10 mouse cellular contexts compared by ENCODE assay signal in the genomic region with DNA sequence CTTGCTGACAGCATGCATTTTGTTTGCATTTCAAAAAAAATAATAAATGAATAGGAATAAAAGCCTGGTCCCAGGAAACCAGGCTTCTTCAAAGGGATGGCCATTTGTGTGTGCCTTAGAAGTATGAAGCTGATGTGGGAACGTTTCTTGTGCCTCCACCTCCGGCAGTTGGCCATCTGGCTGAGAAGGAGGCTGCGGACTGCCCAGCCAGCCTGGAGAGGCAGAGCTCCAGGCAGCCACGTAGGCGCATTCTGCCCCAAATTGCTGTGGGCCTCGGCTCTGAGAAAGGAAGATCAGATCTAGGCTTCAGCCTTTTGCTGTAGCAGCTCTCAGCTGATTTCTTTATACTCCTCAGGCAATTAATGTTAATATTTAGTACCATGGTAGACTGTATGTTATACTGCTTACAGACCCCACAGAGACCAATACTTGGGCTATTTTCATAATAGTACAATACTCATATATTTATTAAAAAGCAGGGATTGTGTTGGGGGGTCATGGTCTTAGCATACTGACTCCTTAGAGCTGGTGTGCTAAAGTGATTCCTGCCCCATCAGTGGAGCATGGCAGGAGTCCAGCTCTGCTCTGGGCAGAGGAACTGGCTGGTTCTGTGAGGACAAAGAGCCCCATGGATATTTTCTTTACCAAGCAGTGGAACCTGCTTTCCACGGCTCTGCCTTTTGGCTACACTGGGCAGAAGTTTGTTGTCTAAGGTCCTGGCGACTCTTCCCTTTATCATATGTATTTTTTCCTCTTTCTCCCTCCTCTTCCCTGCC.
DNase-seq lines count a peak whose midpoint lies in the region; ATAC-seq lines count a peak whose summit lies in the region.
"Had no signal": no experiment of that assay in that cellular context is flagged by ENCODE, and none has a peak within 500 bp of the region (broad histone marks: within the 10 kb centered on the region; RNA-seq: fewer than 3 reads in every experiment).

No protein-coding gene starts in this region.

- no peak overlapping the region for H3K4me2 ChIP-seq in limb, embryonic 13.5 days (replicated peaks)
- H3K4me2 ChIP-seq: liver, embryonic 12.5 days had no signal

- H3K9me3 ChIP-seq in limb, embryonic 13.5 days: no peaks in the 10 kb centered on the region
- H3K9me3 ChIP-seq: liver, embryonic 12.5 days had no signal

- H3K27me3 ChIP-seq in limb, embryonic 13.5 days: no peaks in the 10 kb centered on the region
- H3K27me3 ChIP-seq: CH12.LX had no signal

- no peak for ATAC-seq in limb, embryonic 13.5 days (ENCODE audit: low FRiP score, low read depth)
- no peak for ATAC-seq in megakaryocyte-erythroid progenitor cell, adult 5-6 weeks (replicated peaks; ENCODE audit: low FRiP score, low TSS enrichment, poor library complexity, severe bottlenecking)
- no peak for ATAC-seq in activated CD4-positive, CD25-positive, alpha-beta regulatory T cell, adult 4 months
- ATAC-seq: liver, embryonic 12.5 days had no signal

- 50% methylated on average over 8 of the region's 8 CpGs for WGBS in limb, embryonic 13.5 days

- H3K9ac ChIP-seq in limb, embryonic 13.5 days: 0 out of 2 replicates have a peak overlapping the region, but pooled peaks have one; percentile 10
- H3K9ac ChIP-seq: liver, embryonic 12.5 days had no signal

- no peak overlapping the region for H3K4me3 ChIP-seq in limb, embryonic 13.5 days
- H3K4me3 ChIP-seq: liver, embryonic 12.5 days had no signal

- peak; percentile 50 for DNase-seq in gastrocnemius, postnatal 10 days
- DNase-seq in gastrocnemius, postnatal 4 days (ENCODE audit: low spot score in 2 of 2): no peak
- peak; percentile 17 for DNase-seq in adipocyte (ENCODE audit: low spot score)
- DNase-seq in gastrocnemius, postnatal 36 days: peak; percentile 44 to 45
- no peak for DNase-seq in lung, adult 18-20 months

- peak overlapping the region; percentile 55; the same call in 1 of the 2 replicates for H3K27ac ChIP-seq in limb, embryonic 13.5 days
- H3K27ac ChIP-seq: liver, embryonic 12.5 days had no signal

- H3K36me3 ChIP-seq in limb, embryonic 13.5 days: peaks cover 64% of the 10 kb centered on the region
- H3K36me3 ChIP-seq: liver, embryonic 12.5 days had no signal

- peaks cover 48% of the 10 kb centered on the region for H3K4me1 ChIP-seq in limb, embryonic 13.5 days

- intact Hi-C loops in gastrocnemius, postnatal 36 days (cut with DNase I): no loop called here

Comparison
In these comparisons a context has a peak if more than half of its experiments do, and no peak if none do; other contexts are left out.
1. DNase-seq: peak in gastrocnemius, postnatal 10 days (single experiment), adipocyte (single experiment) and gastrocnemius, postnatal 36 days (2 of 2); none in gastrocnemius, postnatal 4 days (0 of 2) and lung, adult 18-20 months (0 of 2).